Mouse (Mus musculus) intestine, postnatal 0 days (tissue): ENCODE measurements around the gene Sprtn. TPM values are rescaled to one million over a fixed set of nuclear protein-coding genes. Genes with fewer than 3 reads are reported as not detected.

Experiments
- ATAC-seq: fragments of 200-750 bp; cut with Nextera tagmentation; 2 replicates; pipeline ENCODE4 v1.8.0; 2017; ENCODE audit warnings: mild to moderate bottlenecking, moderate TSS enrichment, moderate library complexity
- H3K27ac ChIP-seq: fragments of 300-500 bp; sonication (generic); 2 replicates; pipeline ENCODE4 v1.5.1; 2014; ENCODE audit warnings: mild to moderate bottlenecking, low read depth, low read length, moderate library complexity
- H3K27me3 ChIP-seq: fragments of 300-500 bp; sonication (generic); replicated peaks from 2 replicates; pipeline ENCODE4 v1.6.1; 2014; ENCODE audit warnings: low read length, mixed read lengths; ENCODE audit not compliant: control insufficient read depth, insufficient read depth
- H3K36me3 ChIP-seq: fragments of 300-500 bp; sonication (generic); 2 replicates; pipeline ENCODE4 v1.6.1; 2014; ENCODE audit warnings: mild to moderate bottlenecking, moderate library complexity; ENCODE audit not compliant: control insufficient read depth, insufficient read depth
- H3K4me1 ChIP-seq: fragments of 300-500 bp; sonication (generic); replicated peaks from 2 replicates; pipeline ENCODE4 v1.6.1; 2014; ENCODE audit warnings: antibody characterized with exemption, low read length, mixed read lengths; ENCODE audit not compliant: control insufficient read depth, insufficient read depth
- H3K4me2 ChIP-seq: fragments of 300-500 bp; sonication (generic); replicated peaks from 2 replicates; pipeline ENCODE4 v1.6.1; 2014; ENCODE audit warnings: low read depth, mild to moderate bottlenecking, moderate library complexity
- H3K4me3 ChIP-seq: fragments of 300-500 bp; sonication (generic); 2 replicates; pipeline ENCODE4 v1.5.1; 2014; ENCODE audit warnings: low read depth, low read length
- H3K9ac ChIP-seq: fragments of 300-500 bp; sonication (generic); 2 replicates; pipeline ENCODE4 v1.6.1; 2014; ENCODE audit warnings: mild to moderate bottlenecking, low read depth, low read length
- H3K9me3 ChIP-seq: fragments of 300-500 bp; sonication (generic); 2 replicates; pipeline ENCODE4 v1.6.1; 2016; ENCODE audit warnings: mixed run types; ENCODE audit not compliant: control insufficient read depth
- CTCF ChIP-seq: sonication (generic); IDR thresholded peaks from 2 replicates; pipeline ENCODE4 v1.5.1; 2016; ENCODE audit warnings: low read depth, mild to moderate bottlenecking, control low read depth, antibody characterized with exemption, moderate library complexity
- WGBS: fragments of 180-500 bp; shearing (Covaris S2); extraction: QIAGEN DNeasy Blood & Tissue Kit; methylation state at CpG from one replicate; pipeline ENCODE4 v1.1.7; 2014; 5-methylcytosine and 5-hydroxymethylcytosine counted together
- polyA plus RNA-seq: library from polyadenylated mRNA; unstranded; fragments of >200 nt; fragmentation: Nextera tagmentation; extraction: Ambion mirVana; gene quantifications from 2 replicates; pipeline ENCODE4 v1.2.1, GENCODE M21; 2015

Sprtn gene
- polyA plus RNA-seq, 1 experiment from 2014 or later: 4.5 TPM

- H3K9me3 ChIP-seq: no peaks in the 10 kb centered on the region
- H3K4me2 ChIP-seq: peak overlapping the region; percentile 76
- ATAC-seq: peak; percentile 3; the same call in 1 of the 2 replicates
- 4% methylated on average over 31 of the region's 31 CpGs for WGBS
- H3K9ac ChIP-seq: peak overlapping the region; percentile 87
- no peaks in the 10 kb centered on the region for H3K27me3 ChIP-seq
- no peaks in the 10 kb centered on the region for H3K4me1 ChIP-seq
- H3K27ac ChIP-seq: peak overlapping the region; percentile 86; the same call in 1 of the 2 replicates
- TF ChIP-seq CTCF: no peak
- peak overlapping the region; percentile 83 for H3K4me3 ChIP-seq
- H3K36me3 ChIP-seq: peaks cover 48% of the 10 kb centered on the region
Measured at GRCm38 (mm10) chr8:124898251-124898905, 692 bp downstream of the Sprtn start.

- no peak for ATAC-seq
- H3K27ac ChIP-seq: no peak overlapping the region
- H3K4me3 ChIP-seq: no peak overlapping the region
- H3K27me3 ChIP-seq: no peaks in the 10 kb centered on the region
- 88% methylated on average over 15 of the region's 15 CpGs for WGBS
- peaks cover 62% of the 10 kb centered on the region for H3K36me3 ChIP-seq
- H3K9me3 ChIP-seq: no peaks in the 10 kb centered on the region
- H3K9ac ChIP-seq: no peak overlapping the region
- no peak for TF ChIP-seq CTCF
- no peaks in the 10 kb centered on the region for H3K4me1 ChIP-seq
- no peak overlapping the region for H3K4me2 ChIP-seq
Measured at GRCm38 (mm10) chr8:124903198-124903597, 5.5 kb downstream of the Sprtn start.

- H3K4me2 ChIP-seq: no peak overlapping the region
- H3K9me3 ChIP-seq: no peaks in the 10 kb centered on the region
- peaks cover 67% of the 10 kb centered on the region for H3K36me3 ChIP-seq
- no peak overlapping the region for H3K9ac ChIP-seq
- H3K27ac ChIP-seq: no peak overlapping the region
- H3K4me3 ChIP-seq: no peak overlapping the region
- WGBS: 82% methylated on average over 2 of the region's 2 CpGs
- no peak for TF ChIP-seq CTCF
- no peak for ATAC-seq
- no peaks in the 10 kb centered on the region for H3K27me3 ChIP-seq
- H3K4me1 ChIP-seq: no peaks in the 10 kb centered on the region
Measured at GRCm38 (mm10) chr8:124905482-124905881, 7.8 kb downstream of the Sprtn start.

- Histone ChIP-seq H3K4me1 (no peaks in the 10 kb centered on the region), H3K27ac (no peak overlapping the region), H3K4me3 (no peak overlapping the region), H3K9ac (no peak overlapping the region), H3K4me2 (no peak overlapping the region), H3K36me3 (peaks cover 69% of the 10 kb centered on the region), H3K9me3 (no peaks in the 10 kb centered on the region), H3K27me3 (no peaks in the 10 kb centered on the region)
- TF ChIP-seq CTCF: no peak
- no peak for ATAC-seq
- 95% methylated on average over 16 of the region's 16 CpGs for WGBS
Measured at GRCm38 (mm10) chr8:124909936-124910335, 12.2 kb downstream of the Sprtn start.

GRCm38 (mm10) chr8:124910349-124910748, 12.7 kb downstream of the Sprtn start:
- 84% methylated on average over 10 of the region's 10 CpGs for WGBS
- Histone ChIP-seq H3K4me2 (no peak overlapping the region), H3K9ac (no peak overlapping the region), H3K27me3 (no peaks in the 10 kb centered on the region), H3K4me1 (no peaks in the 10 kb centered on the region), H3K27ac (no peak overlapping the region), H3K4me3 (no peak overlapping the region), H3K36me3 (peaks cover 71% of the 10 kb centered on the region), H3K9me3 (no peaks in the 10 kb centered on the region)
- no peak for ATAC-seq
- 0 out of 2 replicates have a peak, but pooled peaks have one; percentile 26 for TF ChIP-seq CTCF

GRCm38 (mm10) chr8:124911938-124912872, 14.5 kb downstream of the Sprtn start:
- no peak for ATAC-seq
- H3K36me3 ChIP-seq: peaks cover 67% of the 10 kb centered on the region
- no peak overlapping the region for H3K4me3 ChIP-seq
- no peak for TF ChIP-seq CTCF
- H3K4me2 ChIP-seq: no peak overlapping the region
- H3K4me1 ChIP-seq: no peaks in the 10 kb centered on the region
- H3K27ac ChIP-seq: no peak overlapping the region; the same call in 1 of the 2 replicates
- H3K9ac ChIP-seq: no peak overlapping the region
- no peaks in the 10 kb centered on the region for H3K9me3 ChIP-seq
- H3K27me3 ChIP-seq: no peaks in the 10 kb centered on the region
- WGBS: 62% methylated on average over 17 of the region's 17 CpGs
